Mouse (Mus musculus): ENCODE data around the gene Adamts12. TPM values are rescaled to one million over a fixed set of nuclear protein-coding genes. Genes with fewer than 3 reads are reported as not detected.

The Adamts12 gene
- total RNA-seq, 2 experiments from 2014 or later: 23.2 to 24.0 TPM

- intact Hi-C loops (cut with DNase I): loop anchor here (1.0 kb wide), 2 partner anchors 342 to 459 kb away; no protein-coding TSS in a partner anchor
- DNase-seq: no peak
Measured at GRCm38 (mm10) chr15:11380616-11381015, 316.0 kb downstream of the Adamts12 start.

- intact Hi-C loops (cut with DNase I): no loop called here
- DNase-seq: no peak
Measured at GRCm38 (mm10) chr15:11382585-11382984, 318.0 kb downstream of the Adamts12 start.

GRCm38 (mm10) chr15:11383796-11384195, 319.2 kb downstream of the Adamts12 start:
- intact Hi-C loops (cut with DNase I): no loop called here

GRCm38 (mm10) chr15:11392903-11393302, 328.3 kb downstream of the Adamts12 start:
- intact Hi-C loops (cut with DNase I): no loop called here
- no peak for DNase-seq

More at GRCm38 (mm10) chr15:11383796-11384195, 319.2 kb downstream of the Adamts12 start:
- no peak for DNase-seq

GRCm38 (mm10) chr15:11396421-11396820, 331.8 kb downstream of the Adamts12 start:
- DNase-seq: no peak
- intact Hi-C loops (cut with DNase I): no loop called here

Other genes with a start within 250 kb of the Adamts12 start
- gene C1qtnf3, start 112.5 kb upstream of the Adamts12 start, total RNA-seq (2021): 1 to 10 TPM in 1 of 2 experiments, under 1 TPM in 1; 0.60 to 1.1 TPM
- 10 to 100 TPM; 19.4 to 21.2 TPM for gene Amacr, start 83.0 kb upstream of the Adamts12 start, total RNA-seq (2021)
- not detected for gene Slc45a2, start 64.1 kb upstream of the Adamts12 start, total RNA-seq (2021)
- gene Rxfp3, start 26.8 kb upstream of the Adamts12 start, total RNA-seq (2021): under 1 TPM; 0.12 to 0.17 TPM